Mouse (Mus musculus) heart, adult 10 weeks (tissue): Measurements from ENCODE around the gene Gm5155. TPM values are rescaled to one million over a fixed set of nuclear protein-coding genes. Genes with fewer than 3 reads are reported as not detected.

Experiments used
- polyA plus RNA-seq: library from polyadenylated mRNA; stranded (reverse); fragments of 350-450 nt; fragmentation: Illumina TruSeq; extraction: RNeasy Lipid Tissue Mini Kit (QIAGEN cat#74804); gene quantifications from one replicate; pipeline ENCODE4 v1.2.3, GENCODE M21; 2014; ENCODE audit warnings: low read depth, low replicate concordance

Gm5155 gene
- not detected for polyA plus RNA-seq

GRCm38 (mm10) chr7:17871467-17871866 lies at the start of gene Gm5155:
Gene Gm5155, plus strand, starts transcription at chr7:17871767.

Other genes starting within 250 kb of the Gm5155 start
- gene Ceacam5, start 158.5 kb upstream of the Gm5155 start, polyA plus RNA-seq = not detected
- gene Ceacam14, start 59.1 kb upstream of the Gm5155 start, polyA plus RNA-seq = not detected
- gene Ceacam11, start 100.4 kb downstream of the Gm5155 start, polyA plus RNA-seq = not detected
- gene Ceacam13, start 138.1 kb downstream of the Gm5155 start, polyA plus RNA-seq = not detected
- gene Ceacam12, start 194.2 kb downstream of the Gm5155 start, polyA plus RNA-seq = not detected